Mouse (Mus musculus): ENCODE measurements around the gene Tnik. TPM values are rescaled to one million over a fixed set of nuclear protein-coding genes. Genes with fewer than 3 reads are reported as not detected.

The Tnik gene
- polyA plus RNA-seq, 1 experiment, result 2.3 TPM

GRCm38 (mm10) chr3:28681866-28682265 lies 418.9 kb downstream of the Tnik start:
- Histone ChIP-seq H3K27me3 (ENCODE audit: control insufficient read depth, insufficient read depth, low read length, poor library complexity, severe bottlenecking) (no peaks in the 10 kb centered on the region), H3K36me3 (ENCODE audit: control insufficient read depth, insufficient read depth, low read length, poor library complexity, severe bottlenecking) (no peaks in the 10 kb centered on the region), H3K4me1 (ENCODE audit: control insufficient read depth, insufficient read depth, low read length) (no peaks in the 10 kb centered on the region), H3K9ac (ENCODE audit: low read depth, poor library complexity, severe bottlenecking) (no peak overlapping the region), H3K4me3 (ENCODE audit: low read depth, low read length) (no peak overlapping the region), H3K27ac (ENCODE audit: insufficient read depth, low read length) (no peak overlapping the region), H3K9me3 (replicated peaks; ENCODE audit: control insufficient read depth, insufficient read depth, low read length, poor library complexity, severe bottlenecking) (no peaks in the 10 kb centered on the region)
- no peak for TF ChIP-seq CTCF (IDR thresholded peaks at IDR 0.05; ENCODE audit: low read depth, low read length)
- TF ChIP-seq POLR2A (IDR thresholded peaks at IDR 0.05; ENCODE audit: insufficient read depth, low read length), result no peak

GRCm38 (mm10) chr3:28682411-28682810 lies 419.4 kb downstream of the Tnik start:
- no peaks in the 10 kb centered on the region for H3K36me3 ChIP-seq (ENCODE audit: control insufficient read depth, insufficient read depth, low read length, poor library complexity, severe bottlenecking)
- TF ChIP-seq EP300 (IDR thresholded peaks at IDR 0.05; ENCODE audit: insufficient read depth, low read depth, low read length), result no peak
- no peak for TF ChIP-seq CTCF (IDR thresholded peaks at IDR 0.05; ENCODE audit: low read depth, low read length)
- TF ChIP-seq POLR2A (IDR thresholded peaks at IDR 0.05; ENCODE audit: insufficient read depth, low read length), result no peak
- H3K4me1 ChIP-seq (ENCODE audit: control insufficient read depth, insufficient read depth, low read length), result no peaks in the 10 kb centered on the region
- no peak overlapping the region for H3K4me3 ChIP-seq (ENCODE audit: low read depth, low read length)
- H3K9me3 ChIP-seq (replicated peaks; ENCODE audit: control insufficient read depth, insufficient read depth, low read length, poor library complexity, severe bottlenecking), result no peaks in the 10 kb centered on the region
- H3K27ac ChIP-seq (ENCODE audit: insufficient read depth, low read length), result no peak overlapping the region
- H3K9ac ChIP-seq (ENCODE audit: low read depth, poor library complexity, severe bottlenecking), result no peak overlapping the region
- no peaks in the 10 kb centered on the region for H3K27me3 ChIP-seq (ENCODE audit: control insufficient read depth, insufficient read depth, low read length, poor library complexity, severe bottlenecking)

GRCm38 (mm10) chr3:28685510-28685909 lies 422.5 kb downstream of the Tnik start:
- H3K9ac ChIP-seq (ENCODE audit: low read depth, poor library complexity, severe bottlenecking), result no peak overlapping the region
- no peaks in the 10 kb centered on the region for H3K4me1 ChIP-seq (ENCODE audit: control insufficient read depth, insufficient read depth, low read length)
- no peak overlapping the region for H3K4me3 ChIP-seq (ENCODE audit: low read depth, low read length)
- H3K27ac ChIP-seq (ENCODE audit: insufficient read depth, low read length), result no peak overlapping the region
- no peaks in the 10 kb centered on the region for H3K27me3 ChIP-seq (ENCODE audit: control insufficient read depth, insufficient read depth, low read length, poor library complexity, severe bottlenecking)
- TF ChIP-seq CTCF (IDR thresholded peaks at IDR 0.05; ENCODE audit: low read depth, low read length), result no peak
- no peak for TF ChIP-seq POLR2A (IDR thresholded peaks at IDR 0.05; ENCODE audit: insufficient read depth, low read length)
- TF ChIP-seq EP300 (IDR thresholded peaks at IDR 0.05; ENCODE audit: insufficient read depth, low read depth, low read length), result no peak
- H3K9me3 ChIP-seq (replicated peaks; ENCODE audit: control insufficient read depth, insufficient read depth, low read length, poor library complexity, severe bottlenecking), result no peaks in the 10 kb centered on the region
- H3K36me3 ChIP-seq (ENCODE audit: control insufficient read depth, insufficient read depth, low read length, poor library complexity, severe bottlenecking), result no peaks in the 10 kb centered on the region

GRCm38 (mm10) chr3:28694811-28695210 lies 431.8 kb downstream of the Tnik start:
- Histone ChIP-seq H3K27ac (ENCODE audit: insufficient read depth, low read length) (no peak overlapping the region), H3K9ac (ENCODE audit: low read depth, poor library complexity, severe bottlenecking) (no peak overlapping the region), H3K27me3 (ENCODE audit: control insufficient read depth, insufficient read depth, low read length, poor library complexity, severe bottlenecking) (no peaks in the 10 kb centered on the region), H3K9me3 (replicated peaks; ENCODE audit: control insufficient read depth, insufficient read depth, low read length, poor library complexity, severe bottlenecking) (no peaks in the 10 kb centered on the region), H3K36me3 (ENCODE audit: control insufficient read depth, insufficient read depth, low read length, poor library complexity, severe bottlenecking) (no peaks in the 10 kb centered on the region), H3K4me1 (ENCODE audit: control insufficient read depth, insufficient read depth, low read length) (no peaks in the 10 kb centered on the region), H3K4me3 (ENCODE audit: low read depth, low read length) (no peak overlapping the region)
- TF ChIP-seq POLR2A (IDR thresholded peaks at IDR 0.05; ENCODE audit: insufficient read depth, low read length) (no peak), CTCF (IDR thresholded peaks at IDR 0.05; ENCODE audit: low read depth, low read length) (no peak), EP300 (IDR thresholded peaks at IDR 0.05; ENCODE audit: insufficient read depth, low read depth, low read length) (no peak)

GRCm38 (mm10) chr3:28695608-28696007 lies 432.6 kb downstream of the Tnik start:
- H3K9me3 ChIP-seq (replicated peaks; ENCODE audit: control insufficient read depth, insufficient read depth, low read length, poor library complexity, severe bottlenecking), result no peaks in the 10 kb centered on the region
- H3K27ac ChIP-seq (ENCODE audit: insufficient read depth, low read length), result no peak overlapping the region
- no peaks in the 10 kb centered on the region for H3K27me3 ChIP-seq (ENCODE audit: control insufficient read depth, insufficient read depth, low read length, poor library complexity, severe bottlenecking)
- H3K4me3 ChIP-seq (ENCODE audit: low read depth, low read length), result no peak overlapping the region
- H3K9ac ChIP-seq (ENCODE audit: low read depth, poor library complexity, severe bottlenecking), result no peak overlapping the region
- no peak for TF ChIP-seq CTCF (IDR thresholded peaks at IDR 0.05; ENCODE audit: low read depth, low read length)
- no peaks in the 10 kb centered on the region for H3K36me3 ChIP-seq (ENCODE audit: control insufficient read depth, insufficient read depth, low read length, poor library complexity, severe bottlenecking)
- H3K4me1 ChIP-seq (ENCODE audit: control insufficient read depth, insufficient read depth, low read length), result no peaks in the 10 kb centered on the region

GRCm38 (mm10) chr3:28696162-28696561 lies 433.1 kb downstream of the Tnik start:
- H3K36me3 ChIP-seq (ENCODE audit: control insufficient read depth, insufficient read depth, low read length, poor library complexity, severe bottlenecking), result no peaks in the 10 kb centered on the region
- H3K4me1 ChIP-seq (ENCODE audit: control insufficient read depth, insufficient read depth, low read length), result no peaks in the 10 kb centered on the region
- TF ChIP-seq EP300 (IDR thresholded peaks at IDR 0.05; ENCODE audit: insufficient read depth, low read depth, low read length), result no peak
- TF ChIP-seq CTCF (IDR thresholded peaks at IDR 0.05; ENCODE audit: low read depth, low read length), result no peak
- no peak for TF ChIP-seq POLR2A (IDR thresholded peaks at IDR 0.05; ENCODE audit: insufficient read depth, low read length)
- H3K27ac ChIP-seq (ENCODE audit: insufficient read depth, low read length), result no peak overlapping the region
- no peaks in the 10 kb centered on the region for H3K27me3 ChIP-seq (ENCODE audit: control insufficient read depth, insufficient read depth, low read length, poor library complexity, severe bottlenecking)
- H3K9me3 ChIP-seq (replicated peaks; ENCODE audit: control insufficient read depth, insufficient read depth, low read length, poor library complexity, severe bottlenecking), result no peaks in the 10 kb centered on the region
- H3K4me3 ChIP-seq (ENCODE audit: low read depth, low read length), result no peak overlapping the region
- H3K9ac ChIP-seq (ENCODE audit: low read depth, poor library complexity, severe bottlenecking), result no peak overlapping the region
